Mouse (Mus musculus) heart, adult 2 months (tissue): ENCODE measurements around the gene Nectin1.

Source experiments
- CTCF ChIP-seq: fragments of 200-600 bp; IDR thresholded peaks from 2 replicates; pipeline ENCODE4 v1.8.1; 2022; ENCODE audit warnings: antibody characterized with exemption, mild to moderate bottlenecking, moderate library complexity
- EP300 ChIP-seq: fragments of 200-500 bp; IDR thresholded peaks from 2 replicates; pipeline ENCODE4 v1.6.1; 2011; ENCODE audit warnings: low read depth, low read length, control low read depth; ENCODE audit not compliant: insufficient read depth
- POLR2A ChIP-seq: fragments of 200-500 bp; IDR thresholded peaks from 2 replicates; pipeline ENCODE4 v1.6.1; 2011; ENCODE audit warnings: mild to moderate bottlenecking, low read depth, low read length, control low read depth; ENCODE audit not compliant: insufficient read depth

- TF ChIP-seq POLR2A (no peak), CTCF (no peak), EP300 (no peak)
Observed at GRCm38 (mm10) chr9:43734952-43735351, 8.8 kb upstream of the Nectin1 start.
